Mouse (Mus musculus) limb, embryonic 14.5 days (tissue): ENCODE data around the gene Pcbp2. TPM values are rescaled to one million over a fixed set of nuclear protein-coding genes. Genes with fewer than 3 reads are reported as not detected.

ENCODE experiments used
- ATAC-seq: fragments of 200-750 bp; cut with Nextera tagmentation; 2 replicates; pipeline ENCODE4 v1.8.0; 2017; ENCODE audit warnings: low read depth, moderate number of reproducible peaks, moderate TSS enrichment; ENCODE audit not compliant: low FRiP score
- DNase-seq: peaks from one replicate; pipeline ENCODE4 v3.0.0-alpha.2; 2015; ENCODE audit warnings: low spot score
- H3K27ac ChIP-seq: fragments of 300-500 bp; sonication (generic); replicated peaks from 2 replicates; pipeline ENCODE4 v1.5.1; 2014; ENCODE audit warnings: low read depth, mild to moderate bottlenecking, low read length, moderate library complexity, mixed read lengths
- H3K27me3 ChIP-seq: fragments of 300-500 bp; sonication (generic); 2 replicates; pipeline ENCODE4 v1.6.1; 2014; ENCODE audit warnings: low read length, mixed read lengths; ENCODE audit not compliant: control insufficient read depth, insufficient read depth
- H3K36me3 ChIP-seq: fragments of 300-500 bp; sonication (generic); 2 replicates; pipeline ENCODE4 v1.6.1; 2014; ENCODE audit warnings: mild to moderate bottlenecking, low read length, moderate library complexity, mixed read lengths; ENCODE audit not compliant: control insufficient read depth, insufficient read depth
- H3K4me1 ChIP-seq: fragments of 300-500 bp; sonication (generic); 2 replicates; pipeline ENCODE4 v1.6.1; 2014; ENCODE audit warnings: antibody characterized with exemption, low read length, mixed read lengths; ENCODE audit not compliant: control insufficient read depth, insufficient read depth
- H3K4me2 ChIP-seq: fragments of 300-500 bp; sonication (generic); replicated peaks from 2 replicates; pipeline ENCODE4 v1.6.1; 2014; ENCODE audit warnings: low read depth, mild to moderate bottlenecking, low read length, moderate library complexity; ENCODE audit not compliant: severe bottlenecking
- H3K4me3 ChIP-seq: fragments of 300-500 bp; sonication (generic); replicated peaks from 2 replicates; pipeline ENCODE4 v1.5.1; 2014; ENCODE audit warnings: low read length
- H3K9ac ChIP-seq: fragments of 300-500 bp; sonication (generic); 2 replicates; pipeline ENCODE4 v1.6.1; 2014; ENCODE audit warnings: mild to moderate bottlenecking, low read depth, low read length, moderate library complexity; ENCODE audit not compliant: severe bottlenecking
- H3K9me3 ChIP-seq: fragments of 300-500 bp; sonication (generic); 2 replicates; pipeline ENCODE4 v1.6.1; 2016; ENCODE audit warnings: low read length; ENCODE audit not compliant: control insufficient read depth
- POLR2A ChIP-seq: fragments of 200-500 bp; IDR thresholded peaks from 2 replicates; pipeline ENCODE4 v1.8.0; 2012; ENCODE audit warnings: inconsistent platforms, mild to moderate bottlenecking, moderate library complexity, borderline replicate concordance; ENCODE audit not compliant: insufficient read depth, insufficient read length; ENCODE audit errors: extremely low read depth
- whole genome bisulfite sequencing: fragments of 180-500 bp; shearing (Covaris S2); extraction: QIAGEN DNeasy Blood & Tissue Kit; methylation state at CpG from one replicate; pipeline ENCODE4 v1.1.7; 2014; 5-methylcytosine and 5-hydroxymethylcytosine counted together
- polyA plus RNA-seq, 2 experiments: library from polyadenylated mRNA; depleted of rRNA in 1 of 2; stranded (reverse) in 1 of 2; unstranded in 1 of 2; fragments of >200 nt; fragmentation: Nextera tagmentation in 1 of 2; extraction: Ambion mirVana in 1 of 2; gene quantifications; 2 replicates each; pipeline versions ENCODE4 v1.2.1 to v1.2.3; 2012 to 2014

Gene Pcbp2
- polyA plus RNA-seq, 2 experiments: 324 to 814 TPM

GRCm38 (mm10) chr15:102531586-102531985, 61.2 kb downstream of the Pcbp2 start:
- DNase-seq (no peak), ATAC-seq (no peak)
- 69% methylated on average over 4 of the region's 4 CpGs for WGBS
- H3K4me3 ChIP-seq: no peak overlapping the region
- H3K27me3 ChIP-seq: no peaks in the 10 kb centered on the region
- no peak for TF ChIP-seq POLR2A
- H3K4me2 ChIP-seq: no peak overlapping the region
- peaks cover 85% of the 10 kb centered on the region for H3K36me3 ChIP-seq
- no peaks in the 10 kb centered on the region for H3K4me1 ChIP-seq
- H3K27ac ChIP-seq: no peak overlapping the region
- no peaks in the 10 kb centered on the region for H3K9me3 ChIP-seq
- no peak overlapping the region for H3K9ac ChIP-seq

DNA sequence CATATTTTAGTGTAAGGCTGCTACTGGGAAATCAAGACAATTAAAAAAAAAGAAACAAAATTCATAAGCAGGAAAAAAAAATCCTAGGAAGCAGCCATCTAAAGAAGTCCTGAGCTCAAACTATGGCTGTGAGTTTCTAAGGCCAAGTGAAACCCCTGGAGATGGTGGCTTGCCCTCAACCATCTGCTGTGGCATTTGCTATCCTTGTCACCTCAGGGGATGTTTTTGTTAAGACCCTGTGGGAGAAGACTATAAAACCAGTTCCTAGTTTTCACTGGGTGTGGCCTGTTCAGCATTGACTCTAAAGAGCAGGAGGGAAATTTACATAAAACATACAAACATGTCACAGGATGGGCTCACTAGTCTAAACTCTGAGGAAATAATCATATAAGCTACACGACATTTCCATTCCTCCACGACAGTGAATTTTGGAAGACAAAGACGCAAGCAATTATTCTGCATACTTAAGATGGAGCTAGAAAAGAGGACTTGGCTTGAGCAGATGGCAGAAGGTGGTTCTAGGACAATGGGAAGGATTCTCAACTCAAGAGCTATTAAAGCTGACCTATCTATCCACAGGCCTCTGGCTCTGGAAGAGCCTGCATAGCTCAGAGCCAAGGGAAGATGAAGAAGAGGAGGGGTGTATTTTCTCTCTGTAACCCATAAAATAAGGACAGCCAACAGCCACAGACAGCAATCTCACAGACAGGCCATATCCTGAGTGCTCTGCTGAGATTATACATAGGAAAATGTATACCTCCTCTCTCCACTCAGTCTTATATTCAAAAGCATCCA, 62.0 kb downstream of the Pcbp2 start:
- no peaks in the 10 kb centered on the region for H3K9me3 ChIP-seq
- H3K36me3 ChIP-seq: peaks cover 89% of the 10 kb centered on the region
- no peak for ATAC-seq
- H3K4me1 ChIP-seq: no peaks in the 10 kb centered on the region
- WGBS: 88% methylated on average over 3 of the region's 3 CpGs
- H3K27me3 ChIP-seq: no peaks in the 10 kb centered on the region
- H3K27ac ChIP-seq: no peak overlapping the region
- H3K4me2 ChIP-seq: no peak overlapping the region
- DNase-seq: no peak
- TF ChIP-seq POLR2A: no peak
- H3K4me3 ChIP-seq: no peak overlapping the region
- no peak overlapping the region for H3K9ac ChIP-seq

DNA sequence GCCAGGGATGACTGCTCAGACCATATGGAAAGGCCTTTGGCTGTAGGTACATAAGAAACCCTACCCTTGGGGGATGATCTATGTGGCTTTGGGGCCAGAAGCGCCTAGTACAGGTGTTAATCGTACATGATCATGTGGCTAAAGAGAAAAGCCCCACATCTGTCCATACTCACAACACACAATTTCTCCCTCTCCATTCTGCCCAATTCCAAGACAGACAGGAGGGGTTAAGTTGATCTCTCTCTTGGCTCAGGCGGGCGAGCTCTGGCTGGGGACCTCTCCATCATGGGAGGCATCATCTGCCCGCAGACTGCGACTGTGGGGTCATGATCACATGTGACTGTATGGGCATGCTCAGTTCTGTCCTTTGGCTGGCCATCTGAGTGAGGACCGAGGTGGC, 63.6 kb downstream of the Pcbp2 start:
- TF ChIP-seq POLR2A: no peak
- Histone ChIP-seq H3K9me3 (no peaks in the 10 kb centered on the region), H3K4me3 (no peak overlapping the region), H3K9ac (no peak overlapping the region), H3K27me3 (no peaks in the 10 kb centered on the region), H3K4me2 (no peak overlapping the region), H3K27ac (no peak overlapping the region), H3K36me3 (peaks cover 82% of the 10 kb centered on the region), H3K4me1 (no peaks in the 10 kb centered on the region)
- DNase-seq (no peak), ATAC-seq (no peak)
- 81% methylated on average over 7 of the region's 7 CpGs for WGBS

DNA sequence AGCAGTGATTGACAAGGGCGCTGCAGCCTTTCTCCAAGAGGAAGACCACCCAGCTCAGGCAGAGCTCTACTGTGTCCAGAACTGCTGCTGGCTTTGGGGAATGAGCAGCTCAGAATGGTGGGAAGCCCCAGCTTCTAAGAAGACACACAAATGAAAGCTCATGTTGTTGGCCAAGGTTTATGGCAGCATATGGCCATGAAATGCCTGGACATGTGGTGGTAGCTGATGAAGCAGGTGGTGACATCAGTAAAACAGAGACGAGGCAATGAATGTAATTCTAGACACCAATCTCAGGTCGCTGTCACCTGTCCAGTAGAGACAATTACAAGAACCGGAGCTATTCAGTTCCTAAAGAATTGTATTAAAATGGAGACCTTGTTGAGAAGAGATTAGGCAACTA, 74.5 kb downstream of the Pcbp2 start:
- Histone ChIP-seq H3K9ac (no peak overlapping the region), H3K4me1 (no peaks in the 10 kb centered on the region), H3K9me3 (no peaks in the 10 kb centered on the region), H3K4me2 (no peak overlapping the region), H3K27ac (no peak overlapping the region), H3K4me3 (no peak overlapping the region), H3K27me3 (no peaks in the 10 kb centered on the region), H3K36me3 (peaks cover 79% of the 10 kb centered on the region)
- ATAC-seq (no peak), DNase-seq (no peak)
- 87% methylated on average over 4 of the region's 4 CpGs for WGBS
- no peak for TF ChIP-seq POLR2A

- no peak for DNase-seq
- no peak overlapping the region for H3K4me2 ChIP-seq
- no peak overlapping the region for H3K27ac ChIP-seq
- no peaks in the 10 kb centered on the region for H3K9me3 ChIP-seq
- ATAC-seq: no peak
- H3K27me3 ChIP-seq: no peaks in the 10 kb centered on the region
- H3K36me3 ChIP-seq: peaks cover 68% of the 10 kb centered on the region
- H3K9ac ChIP-seq: no peak overlapping the region
- no peak overlapping the region for H3K4me3 ChIP-seq
- no peaks in the 10 kb centered on the region for H3K4me1 ChIP-seq
- WGBS: 83% methylated on average over 3 of the region's 3 CpGs
- no peak for TF ChIP-seq POLR2A
Observed at GRCm38 (mm10) chr15:102546246-102546645, 75.9 kb downstream of the Pcbp2 start.
